Mouse (Mus musculus) liver, embryonic 15.5 days (tissue): Measurements from ENCODE around the gene B3gnt2. TPM values are rescaled to one million over a fixed set of nuclear protein-coding genes. Genes with fewer than 3 reads are reported as not detected.
A peak's percentile ranks its signal among the peaks of the same experiment; 100 is the strongest.

Source experiments
- ATAC-seq: fragments of 200-750 bp; cut with Nextera tagmentation; 2 replicates; pipeline ENCODE4 v1.8.0; 2017; ENCODE audit warnings: moderate number of reproducible peaks, mild to moderate bottlenecking, moderate library complexity; ENCODE audit not compliant: insufficient read depth
- H3K27ac ChIP-seq: fragments of 300-500 bp; sonication (generic); replicated peaks from 2 replicates; pipeline ENCODE4 v1.5.1; 2015; ENCODE audit warnings: mild to moderate bottlenecking, inconsistent platforms
- H3K27me3 ChIP-seq: fragments of 300-500 bp; sonication (generic); 2 replicates; pipeline ENCODE4 v1.6.1; 2015; ENCODE audit warnings: mild to moderate bottlenecking, inconsistent platforms
- H3K36me3 ChIP-seq: fragments of 300-500 bp; sonication (generic); replicated peaks from 2 replicates; pipeline ENCODE4 v1.6.1; 2015; ENCODE audit warnings: moderate library complexity, mild to moderate bottlenecking, inconsistent platforms
- H3K4me1 ChIP-seq: fragments of 300-500 bp; sonication (generic); replicated peaks from 2 replicates; pipeline ENCODE4 v1.6.1; 2015; ENCODE audit warnings: inconsistent platforms
- H3K4me2 ChIP-seq: fragments of 300-500 bp; sonication (generic); 2 replicates; pipeline ENCODE4 v1.6.1; 2015; ENCODE audit warnings: moderate library complexity, mild to moderate bottlenecking, inconsistent platforms
- H3K4me3 ChIP-seq: fragments of 300-500 bp; sonication (generic); replicated peaks from 2 replicates; pipeline ENCODE4 v1.5.1; 2015; ENCODE audit warnings: mild to moderate bottlenecking, inconsistent platforms
- H3K9ac ChIP-seq: fragments of 300-500 bp; sonication (generic); 2 replicates; pipeline ENCODE4 v1.6.1; 2015; ENCODE audit warnings: moderate library complexity, mild to moderate bottlenecking, inconsistent platforms
- H3K9me3 ChIP-seq: fragments of 300-500 bp; sonication (generic); replicated peaks from 2 replicates; pipeline ENCODE4 v1.6.1; 2016; ENCODE audit warnings: inconsistent platforms
- WGBS: fragments of 180-500 bp; shearing (Covaris S2); methylation state at CpG from one replicate; pipeline ENCODE4 v1.1.7; 2015; ENCODE audit warnings: mixed read lengths; ENCODE audit not compliant: insufficient replicate concordance; 5-methylcytosine and 5-hydroxymethylcytosine counted together
- polyA plus RNA-seq: library from polyadenylated mRNA; unstranded; fragments of >200 nt; fragmentation: Nextera tagmentation; extraction: Ambion mirVana; gene quantifications from 2 replicates; pipeline ENCODE4 v1.2.1, GENCODE M21; 2015

Gene B3gnt2
- polyA plus RNA-seq, 1 experiment from 2014 or later, result 5.3 TPM

DNA sequence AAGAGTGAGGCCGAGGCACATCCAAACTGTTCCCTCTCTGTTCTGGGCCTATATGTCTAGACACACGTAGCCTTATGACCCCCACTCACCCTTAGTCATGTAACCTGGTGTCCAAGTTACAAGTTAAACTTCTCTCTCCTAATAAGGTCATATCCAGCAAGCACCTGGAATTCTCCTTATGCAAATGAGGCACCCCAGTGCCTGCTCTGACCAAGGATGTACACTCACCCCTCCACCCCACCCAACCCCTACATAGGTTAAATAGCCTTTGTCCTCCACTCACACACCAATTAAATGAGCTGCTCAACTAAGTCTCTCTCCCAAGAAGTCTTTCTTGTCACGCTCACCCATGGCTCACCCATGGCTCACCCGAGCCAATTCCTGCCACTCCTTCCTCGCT lies 69.0 kb downstream of the B3gnt2 start:
- Histone ChIP-seq H3K9ac (no peak overlapping the region), H3K4me2 (no peak overlapping the region), H3K36me3 (no peaks in the 10 kb centered on the region), H3K9me3 (no peaks in the 10 kb centered on the region), H3K4me3 (no peak overlapping the region), H3K27ac (no peak overlapping the region), H3K4me1 (peaks cover 26% of the 10 kb centered on the region), H3K27me3 (no peaks in the 10 kb centered on the region)
- WGBS, result 78% methylated on average over 5 of the region's 5 CpGs
- ATAC-seq, result no peak

DNA sequence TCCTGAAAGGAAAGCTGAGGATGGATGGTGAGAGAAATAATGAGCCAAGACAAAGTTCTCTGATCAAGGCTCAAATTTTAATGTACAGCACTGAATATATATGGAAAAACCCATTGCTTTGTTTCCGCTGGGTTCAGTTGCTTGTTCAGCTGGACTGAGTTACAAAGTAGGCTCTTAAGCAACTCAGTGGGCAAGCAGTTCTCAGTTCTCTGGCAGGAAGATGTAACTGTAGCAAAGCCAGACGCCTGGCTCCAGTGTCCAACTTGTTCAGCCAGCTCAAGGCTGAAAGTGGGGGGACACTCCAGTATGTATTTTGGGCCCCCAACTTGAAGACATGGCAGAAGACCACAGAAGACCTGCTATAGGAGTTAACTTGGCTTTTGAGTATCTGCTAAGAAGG lies 72.9 kb downstream of the B3gnt2 start:
- no peaks in the 10 kb centered on the region for H3K9me3 ChIP-seq
- H3K9ac ChIP-seq, result no peak overlapping the region
- no peaks in the 10 kb centered on the region for H3K36me3 ChIP-seq
- WGBS, result 71% methylated on average over 2 of the region's 2 CpGs
- H3K4me3 ChIP-seq, result no peak overlapping the region
- no peak overlapping the region for H3K4me2 ChIP-seq
- no peaks in the 10 kb centered on the region for H3K27me3 ChIP-seq
- peaks cover 9% of the 10 kb centered on the region for H3K4me1 ChIP-seq
- no peak overlapping the region for H3K27ac ChIP-seq
- no peak for ATAC-seq

DNA sequence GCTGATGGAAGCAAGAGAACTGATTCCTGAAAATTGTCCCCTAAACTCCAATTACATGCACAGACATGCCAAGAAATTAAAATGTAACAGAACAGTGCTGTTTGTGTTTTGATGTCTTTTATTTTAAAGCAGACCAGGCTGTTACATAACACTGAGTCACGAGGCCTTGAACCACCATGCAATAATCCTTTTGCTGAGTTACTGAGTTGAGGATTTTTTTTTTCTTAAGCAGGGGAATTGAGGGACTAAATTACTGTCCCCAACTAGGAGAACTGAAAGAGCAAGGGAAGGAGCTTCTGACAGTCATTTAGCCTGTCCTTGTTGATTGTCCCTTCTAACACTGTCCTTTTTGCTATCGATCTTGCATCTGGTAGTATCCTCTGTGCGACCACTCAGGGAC lies 76.3 kb downstream of the B3gnt2 start:
- Histone ChIP-seq H3K27me3 (no peaks in the 10 kb centered on the region), H3K4me2 (no peak overlapping the region), H3K36me3 (no peaks in the 10 kb centered on the region), H3K9ac (no peak overlapping the region), H3K4me3 (no peak overlapping the region), H3K27ac (no peak overlapping the region), H3K9me3 (no peaks in the 10 kb centered on the region), H3K4me1 (peaks cover 16% of the 10 kb centered on the region; the same call in 1 of the 2 replicates)
- no peak for ATAC-seq
- WGBS, result 62% methylated on average over 3 of the region's 3 CpGs

DNA sequence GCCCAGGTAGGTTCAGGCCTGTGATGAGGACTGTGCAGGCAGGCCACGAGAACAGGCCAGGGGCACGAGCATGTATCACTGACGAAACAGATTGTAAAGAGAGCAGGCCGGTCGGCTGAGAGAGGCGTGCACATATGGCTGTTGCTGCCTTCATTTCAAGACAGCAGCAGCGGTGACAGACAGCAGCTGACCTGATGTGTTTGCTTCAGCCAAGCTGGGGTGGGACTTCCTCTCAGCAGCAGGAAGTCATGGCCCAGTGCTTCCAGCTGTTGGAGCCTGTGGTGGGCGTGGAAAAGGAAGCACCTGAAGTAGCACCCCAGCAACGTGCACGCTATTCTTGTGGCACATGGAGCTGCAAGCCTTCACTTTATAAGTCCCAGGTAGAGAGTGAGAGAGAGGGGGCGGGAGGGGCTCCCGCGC lies 78.0 kb downstream of the B3gnt2 start:
- 44% methylated on average over 13 of the region's 13 CpGs for WGBS
- no peak overlapping the region for H3K27ac ChIP-seq
- no peak for ATAC-seq

DNA sequence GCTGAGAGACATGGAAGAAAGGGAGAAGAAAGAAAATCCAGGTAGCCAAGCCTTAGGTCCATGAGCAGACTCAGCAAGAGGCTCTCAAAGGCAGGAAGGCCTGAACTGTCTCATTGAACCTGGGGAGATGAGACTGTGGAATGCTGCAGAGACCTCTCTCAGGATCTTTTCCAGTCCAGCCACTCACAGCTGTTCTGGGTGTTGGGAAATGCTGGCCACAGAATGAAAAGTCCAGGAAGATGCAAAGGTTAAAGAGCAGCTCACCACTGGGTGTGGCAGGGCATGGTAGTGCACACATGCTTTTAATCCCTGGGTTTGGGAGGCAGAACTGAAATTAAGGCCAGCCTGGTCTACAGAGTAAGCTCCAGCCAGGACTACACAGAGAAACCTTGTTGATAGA lies 79.6 kb downstream of the B3gnt2 start:
- H3K4me3 ChIP-seq, result no peak overlapping the region
- H3K4me2 ChIP-seq, result no peak overlapping the region
- no peaks in the 10 kb centered on the region for H3K36me3 ChIP-seq
- H3K4me1 ChIP-seq, result peaks cover 16% of the 10 kb centered on the region; the same call in 1 of the 2 replicates
- H3K9me3 ChIP-seq, result no peaks in the 10 kb centered on the region
- no peak overlapping the region for H3K27ac ChIP-seq
- ATAC-seq, result no peak
- no peaks in the 10 kb centered on the region for H3K27me3 ChIP-seq
- H3K9ac ChIP-seq, result no peak overlapping the region

More for the DNA sequence above, 78.0 kb downstream of the B3gnt2 start:
- Histone ChIP-seq H3K27me3 (no peaks in the 10 kb centered on the region), H3K9me3 (no peaks in the 10 kb centered on the region), H3K4me1 (peaks cover 16% of the 10 kb centered on the region; the same call in 1 of the 2 replicates), H3K36me3 (no peaks in the 10 kb centered on the region), H3K4me3 (no peak overlapping the region), H3K9ac (no peak overlapping the region), H3K4me2 (no peak overlapping the region)

DNA sequence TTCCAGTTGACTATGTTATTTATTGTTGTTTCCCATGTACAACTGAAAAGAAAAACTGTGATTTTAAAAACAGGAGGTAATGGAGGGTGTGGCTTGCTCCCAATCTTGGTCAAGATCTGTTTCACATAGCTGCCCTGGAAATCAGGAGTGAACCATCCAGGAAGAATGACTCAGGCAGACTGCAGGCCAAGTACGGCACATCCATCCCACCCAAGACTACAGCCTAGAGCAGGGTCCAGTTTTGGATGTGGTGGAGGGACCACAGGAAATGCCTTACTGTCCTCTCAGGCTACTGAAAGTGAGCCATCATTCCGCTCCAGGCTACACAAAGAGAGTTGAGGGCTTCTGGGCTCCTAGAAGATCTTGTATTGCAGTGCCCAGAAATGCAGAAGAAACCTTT lies 80.0 kb downstream of the B3gnt2 start:
- ATAC-seq, result no peak
- H3K36me3 ChIP-seq, result no peaks in the 10 kb centered on the region
- H3K27ac ChIP-seq, result no peak overlapping the region
- H3K4me2 ChIP-seq, result no peak overlapping the region
- H3K27me3 ChIP-seq, result no peaks in the 10 kb centered on the region
- WGBS, result 60% methylated on average over 2 of the region's 2 CpGs
- H3K4me3 ChIP-seq, result no peak overlapping the region
- peaks cover 16% of the 10 kb centered on the region; the same call in 1 of the 2 replicates for H3K4me1 ChIP-seq
- H3K9ac ChIP-seq, result no peak overlapping the region
- H3K9me3 ChIP-seq, result no peaks in the 10 kb centered on the region

DNA sequence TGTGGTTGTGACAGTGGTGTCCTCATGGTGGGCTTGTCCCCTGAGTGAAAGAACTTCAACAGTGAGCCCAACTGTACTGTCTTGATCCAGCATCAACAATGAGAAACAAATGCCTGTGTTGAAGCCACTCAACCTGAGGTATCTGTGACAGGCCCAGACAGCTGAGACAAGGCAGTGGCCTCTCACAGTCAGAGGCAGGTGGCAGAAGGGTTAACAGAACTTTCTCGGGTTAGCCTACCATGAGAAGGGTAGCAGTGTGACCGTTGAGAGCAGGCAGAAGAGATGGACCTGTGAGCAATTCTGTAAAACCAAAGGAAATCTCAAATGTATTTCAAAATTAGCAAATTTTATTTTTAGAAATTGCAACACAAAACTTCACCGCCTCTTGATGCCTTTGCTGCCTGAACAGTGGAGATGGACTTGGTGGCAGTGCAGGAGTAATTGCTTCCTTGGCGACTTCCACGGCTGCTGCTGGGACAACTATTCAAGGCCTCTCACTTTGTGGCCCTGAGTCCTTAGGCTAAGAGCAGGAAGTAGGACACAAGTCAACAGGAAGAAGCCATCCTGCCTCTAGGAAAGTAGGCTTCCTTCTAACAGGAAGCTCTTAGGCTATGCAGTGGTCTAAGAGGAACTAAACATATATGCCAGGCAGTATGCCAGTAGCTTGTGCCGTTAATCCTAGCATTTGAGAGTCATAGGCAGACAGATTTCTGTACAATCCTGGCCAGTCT lies 80.8 kb downstream of the B3gnt2 start:
- H3K4me3 ChIP-seq, result no peak overlapping the region
- no peak for ATAC-seq
- H3K36me3 ChIP-seq, result no peaks in the 10 kb centered on the region
- WGBS, result 32% methylated on average over 6 of the region's 6 CpGs
- H3K4me2 ChIP-seq, result no peak overlapping the region
- H3K9ac ChIP-seq, result no peak overlapping the region
- no peaks in the 10 kb centered on the region for H3K9me3 ChIP-seq
- H3K27ac ChIP-seq, result peak overlapping the region; percentile 51
- peaks cover 16% of the 10 kb centered on the region; the same call in 1 of the 2 replicates for H3K4me1 ChIP-seq
- no peaks in the 10 kb centered on the region for H3K27me3 ChIP-seq

DNA sequence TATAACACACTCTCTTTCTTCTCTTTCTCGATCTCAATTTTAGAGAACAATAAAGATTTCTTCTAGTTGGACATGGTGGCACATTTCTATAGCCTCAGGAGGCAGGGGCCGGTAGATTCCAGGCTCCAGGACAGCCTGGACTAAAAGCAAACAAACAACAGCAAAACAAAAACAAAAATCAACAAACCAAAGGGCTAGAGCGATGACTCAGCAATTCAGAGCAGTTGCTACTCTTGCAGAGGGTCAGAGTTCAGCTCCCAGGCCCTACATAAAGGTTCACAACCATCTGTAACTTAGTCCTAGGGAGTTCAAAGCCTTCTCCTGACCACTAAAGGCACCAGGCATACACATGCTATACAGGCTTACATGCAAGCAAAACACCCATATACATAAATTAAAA lies 82.2 kb downstream of the B3gnt2 start:
- H3K4me2 ChIP-seq, result no peak overlapping the region
- H3K27me3 ChIP-seq, result no peaks in the 10 kb centered on the region
- no peak for ATAC-seq
- no peak overlapping the region for H3K4me3 ChIP-seq
- H3K4me1 ChIP-seq, result peaks cover 16% of the 10 kb centered on the region; the same call in 1 of the 2 replicates
- H3K9ac ChIP-seq, result no peak overlapping the region
- H3K36me3 ChIP-seq, result no peaks in the 10 kb centered on the region
- H3K27ac ChIP-seq, result no peak overlapping the region
- no peaks in the 10 kb centered on the region for H3K9me3 ChIP-seq
- WGBS, result 63% methylated on average over 3 of the region's 3 CpGs

DNA sequence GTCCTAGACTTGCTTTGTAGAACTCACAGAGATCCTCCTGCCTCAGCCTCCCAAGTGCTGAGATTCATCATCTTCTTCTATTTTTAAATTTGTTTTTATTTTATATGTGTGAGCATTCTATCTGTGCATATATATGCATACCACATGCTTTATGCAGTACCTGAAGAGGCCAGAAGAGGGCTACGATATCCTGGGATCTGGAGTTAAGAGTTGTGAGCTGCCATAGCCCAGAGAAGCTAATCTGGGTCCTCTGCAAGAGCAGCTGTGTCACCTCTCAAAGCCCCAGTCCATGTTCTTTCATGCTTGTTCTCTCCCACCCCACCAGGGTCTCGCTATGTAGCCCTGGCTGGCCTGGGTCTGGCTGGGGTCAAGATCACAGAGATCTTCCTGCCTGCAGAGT lies 83.2 kb downstream of the B3gnt2 start:
- Histone ChIP-seq H3K4me1 (peaks cover 10% of the 10 kb centered on the region; the same call in 1 of the 2 replicates), H3K9ac (no peak overlapping the region), H3K4me2 (no peak overlapping the region), H3K36me3 (no peaks in the 10 kb centered on the region), H3K4me3 (no peak overlapping the region), H3K27ac (no peak overlapping the region), H3K9me3 (no peaks in the 10 kb centered on the region), H3K27me3 (no peaks in the 10 kb centered on the region)
- ATAC-seq, result no peak
- 73% methylated on average over 2 of the region's 2 CpGs for WGBS

DNA sequence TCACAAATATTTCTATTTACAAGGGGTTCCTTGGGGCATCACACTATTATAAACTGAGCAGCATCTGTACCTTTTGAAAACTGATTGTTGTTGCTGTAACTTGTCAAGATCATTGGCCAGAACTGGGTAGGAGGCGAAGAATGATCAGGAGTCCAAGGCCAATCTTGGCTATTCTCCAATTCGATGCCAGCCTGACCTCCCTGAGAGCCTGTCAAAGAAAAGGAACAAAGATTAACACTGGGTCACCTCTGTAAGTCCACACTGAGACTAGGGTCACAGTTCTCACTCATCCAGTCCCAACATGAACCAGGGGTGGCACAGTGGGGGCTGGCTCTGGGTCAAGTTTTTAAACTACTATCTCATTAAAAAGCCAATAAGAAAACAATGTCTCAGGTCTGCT lies 85.9 kb downstream of the B3gnt2 start:
- no peaks in the 10 kb centered on the region for H3K9me3 ChIP-seq
- H3K36me3 ChIP-seq, result no peaks in the 10 kb centered on the region
- WGBS, result 61% methylated on average over 2 of the region's 2 CpGs
- no peaks in the 10 kb centered on the region for H3K27me3 ChIP-seq
- H3K4me3 ChIP-seq, result no peak overlapping the region
- ATAC-seq, result no peak
- H3K4me2 ChIP-seq, result no peak overlapping the region
- no peak overlapping the region for H3K9ac ChIP-seq
- H3K4me1 ChIP-seq, result 0 out of 2 replicates have a peak, but pooled peaks cover 2% of the 10 kb centered on the region
- no peak overlapping the region for H3K27ac ChIP-seq

DNA sequence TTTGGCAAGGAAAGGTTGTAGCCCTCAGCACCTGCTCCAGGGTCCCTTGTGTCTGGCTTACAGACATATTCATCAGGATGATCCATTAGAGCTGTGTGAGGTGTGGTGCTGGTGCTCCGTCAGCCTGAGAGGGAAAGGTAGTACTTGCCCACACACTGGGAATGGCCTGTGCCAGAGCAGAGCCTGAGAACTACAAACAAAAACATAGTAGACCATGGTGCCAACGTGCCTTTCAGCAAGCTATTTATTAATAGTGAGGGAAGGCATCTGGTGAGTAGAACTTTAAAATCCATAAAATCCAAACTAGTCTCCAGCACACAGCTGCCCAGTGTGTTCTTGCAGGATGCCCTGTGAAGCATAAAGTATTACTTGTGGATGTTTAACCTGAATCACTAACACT lies 94.5 kb downstream of the B3gnt2 start:
- no peak overlapping the region for H3K9ac ChIP-seq
- H3K4me2 ChIP-seq, result no peak overlapping the region
- H3K27me3 ChIP-seq, result no peaks in the 10 kb centered on the region
- H3K9me3 ChIP-seq, result no peaks in the 10 kb centered on the region
- no peak overlapping the region for H3K27ac ChIP-seq
- H3K4me1 ChIP-seq, result 0 out of 2 replicates have a peak, but pooled peaks cover 5% of the 10 kb centered on the region
- H3K4me3 ChIP-seq, result no peak overlapping the region
- ATAC-seq, result no peak
- 55% methylated on average over 2 of the region's 2 CpGs for WGBS
- no peaks in the 10 kb centered on the region for H3K36me3 ChIP-seq

DNA sequence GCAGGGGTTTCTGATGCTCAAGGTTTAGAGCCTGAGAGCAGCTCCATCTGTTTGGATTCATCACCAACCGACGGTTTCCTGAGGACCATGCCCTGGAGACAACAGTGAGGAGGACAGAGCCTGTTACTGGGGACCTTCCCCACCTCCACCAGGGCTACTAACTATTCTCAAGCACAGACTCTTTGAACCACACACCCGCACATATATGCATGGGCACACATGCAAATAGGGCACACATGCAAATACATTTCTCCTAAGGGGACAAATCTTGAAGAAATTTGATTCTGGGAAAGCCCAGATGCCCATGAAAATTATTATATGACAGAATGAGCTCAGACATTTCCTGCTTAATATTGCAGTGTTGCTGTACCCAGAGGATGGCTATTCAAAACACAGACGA lies 95.3 kb downstream of the B3gnt2 start:
- 66% methylated on average over 4 of the region's 4 CpGs for WGBS
- Histone ChIP-seq H3K4me3 (no peak overlapping the region), H3K9me3 (no peaks in the 10 kb centered on the region), H3K36me3 (no peaks in the 10 kb centered on the region), H3K4me1 (0 out of 2 replicates have a peak, but pooled peaks cover 5% of the 10 kb centered on the region), H3K4me2 (no peak overlapping the region), H3K9ac (no peak overlapping the region), H3K27ac (no peak overlapping the region), H3K27me3 (no peaks in the 10 kb centered on the region)
- ATAC-seq, result no peak
